Mouse (Mus musculus) cerebellum, adult 8-10 months (tissue): ENCODE data around the gene Gna12.
A peak's percentile ranks its signal among the peaks of the same experiment; 100 is the strongest.

ENCODE experiments used
- DNase-seq: peaks from one replicate; pipeline ENCODE4 v3.0.0; 2022

The Gna12 gene

DNA sequence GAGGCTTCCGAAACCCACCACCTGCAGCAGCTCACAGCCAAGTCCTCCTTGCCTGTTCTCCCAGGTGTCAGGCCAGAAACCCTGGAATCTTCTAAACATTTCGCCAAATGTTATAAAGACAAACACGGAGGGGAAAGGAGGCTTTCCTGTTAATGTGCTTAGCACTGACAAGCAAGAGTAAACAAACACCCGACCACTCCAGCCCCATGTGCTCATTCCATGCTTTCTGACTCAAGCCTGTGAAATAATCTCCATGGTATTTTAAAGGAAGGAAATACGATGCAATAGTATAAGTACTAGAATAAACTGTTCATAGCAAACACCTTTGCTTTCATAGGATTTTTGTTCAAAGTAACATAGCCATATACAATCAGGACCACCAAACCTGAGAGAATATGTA lies 38.0 kb downstream of the Gna12 start:
- DNase-seq = no peak

DNA sequence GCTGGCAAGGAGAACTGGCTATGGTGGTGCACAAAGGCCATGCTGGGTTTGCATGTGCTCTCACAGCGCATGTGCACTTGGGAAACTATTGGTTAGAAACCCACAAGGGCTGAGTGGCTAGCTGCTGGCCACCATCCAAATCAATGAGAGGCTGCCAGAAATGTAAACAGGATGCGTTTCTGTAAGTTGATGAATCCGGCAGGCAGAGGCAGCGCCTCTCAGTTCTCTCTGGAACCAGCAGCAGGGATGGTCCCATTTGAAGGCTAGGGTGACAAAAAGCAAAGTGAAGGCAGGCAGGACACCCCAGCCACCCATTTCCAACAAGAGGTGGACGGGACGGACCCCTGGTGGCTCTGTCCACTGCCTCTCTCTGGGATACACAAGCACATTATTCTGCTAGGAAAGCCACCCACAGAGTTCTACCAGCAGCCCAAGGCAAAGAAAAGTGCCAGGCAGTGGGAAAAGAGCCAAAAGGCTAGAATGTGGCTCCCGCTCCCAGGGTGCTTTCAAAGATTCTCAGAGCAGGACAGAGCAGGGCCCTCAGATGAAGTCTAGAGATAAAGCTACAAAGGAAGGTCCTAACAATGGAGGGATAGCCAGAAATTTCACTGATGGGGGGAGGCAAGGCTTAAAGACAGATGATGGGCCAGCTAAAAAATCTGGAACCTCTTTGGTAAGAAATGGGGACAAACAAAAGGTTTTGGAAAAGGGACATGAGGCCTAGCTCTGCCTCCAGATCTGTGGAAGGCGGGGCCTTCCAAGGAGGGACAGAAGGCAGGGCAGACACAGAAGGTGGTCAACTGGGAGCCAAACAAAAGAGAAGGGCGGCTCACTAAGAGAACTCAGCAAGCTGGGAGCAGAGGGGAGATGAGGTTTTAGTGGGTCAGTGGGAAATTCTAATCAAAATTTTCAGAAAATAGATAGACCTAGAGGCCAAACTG lies 39.0 kb downstream of the Gna12 start:
- DNase-seq = peak; percentile 40

DNA sequence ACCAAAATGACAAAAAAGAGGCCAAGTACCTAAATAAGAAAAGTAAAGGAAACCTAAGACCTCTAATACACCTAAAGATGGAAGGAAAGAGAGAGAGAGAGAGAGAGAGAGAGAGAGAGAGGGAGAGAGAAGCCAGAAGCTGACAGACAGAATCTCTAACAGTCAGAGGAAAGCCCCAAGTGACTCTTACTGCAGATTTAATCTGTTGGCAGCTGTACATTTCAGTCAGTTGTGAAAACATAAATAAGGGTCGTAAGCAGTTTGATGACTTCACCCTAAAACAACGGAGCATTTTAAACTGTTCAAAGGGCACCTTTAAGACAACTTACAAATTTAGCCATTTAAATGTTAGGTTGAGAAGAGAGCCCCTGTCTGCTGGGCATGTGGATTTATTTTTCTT lies 39.8 kb downstream of the Gna12 start:
- DNase-seq = no peak

DNA sequence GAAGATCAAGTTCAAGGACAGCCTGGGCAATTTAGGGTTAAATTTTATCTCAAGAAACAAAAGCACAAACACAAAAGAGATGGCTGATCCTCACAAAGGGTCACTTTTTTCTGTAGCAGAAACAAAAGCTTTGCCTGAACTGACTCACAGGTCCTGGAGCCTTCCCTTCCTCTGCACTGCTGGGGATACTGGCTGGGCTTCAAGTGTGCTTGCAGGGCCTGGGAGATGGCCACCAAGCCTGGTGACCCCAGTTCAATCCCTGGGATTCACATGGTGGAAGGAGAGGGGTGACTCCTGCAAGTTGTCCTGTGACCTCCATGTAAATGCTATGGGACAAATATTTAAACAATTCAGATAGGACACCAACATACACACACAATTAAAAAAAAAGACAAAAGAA lies 40.7 kb downstream of the Gna12 start:
- no peak for DNase-seq

DNA sequence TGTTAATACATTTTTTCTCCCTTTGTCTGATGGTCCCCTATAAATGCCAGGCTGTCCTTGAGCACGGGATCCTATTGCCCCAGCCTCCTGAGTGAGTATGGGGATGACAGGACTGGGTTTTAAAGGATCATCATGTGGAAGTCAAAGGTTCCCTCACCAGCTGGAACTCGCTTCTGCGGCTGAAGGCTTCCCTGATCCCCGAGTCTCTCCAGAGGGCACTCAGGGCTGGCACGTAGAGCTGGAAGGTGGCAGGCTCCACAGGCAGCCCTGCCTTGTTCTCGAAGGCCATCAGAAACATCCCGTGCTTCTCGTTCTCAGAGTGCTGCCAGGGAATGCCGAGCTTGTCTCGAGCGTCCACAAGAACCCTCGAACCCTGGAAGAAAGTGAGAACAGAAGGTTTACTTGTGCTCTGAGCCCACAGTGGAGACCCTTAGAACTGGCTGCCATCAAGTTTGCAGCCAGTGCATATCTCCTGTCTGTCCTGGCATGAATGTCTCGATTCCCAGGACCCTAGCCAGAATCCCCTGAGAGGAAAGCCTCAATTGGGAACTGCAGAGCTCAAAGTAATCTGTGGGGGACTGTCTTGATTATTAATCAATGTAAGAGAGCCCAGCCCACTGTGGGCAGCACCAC lies 44.9 kb downstream of the Gna12 start:
- DNase-seq = no peak

DNA sequence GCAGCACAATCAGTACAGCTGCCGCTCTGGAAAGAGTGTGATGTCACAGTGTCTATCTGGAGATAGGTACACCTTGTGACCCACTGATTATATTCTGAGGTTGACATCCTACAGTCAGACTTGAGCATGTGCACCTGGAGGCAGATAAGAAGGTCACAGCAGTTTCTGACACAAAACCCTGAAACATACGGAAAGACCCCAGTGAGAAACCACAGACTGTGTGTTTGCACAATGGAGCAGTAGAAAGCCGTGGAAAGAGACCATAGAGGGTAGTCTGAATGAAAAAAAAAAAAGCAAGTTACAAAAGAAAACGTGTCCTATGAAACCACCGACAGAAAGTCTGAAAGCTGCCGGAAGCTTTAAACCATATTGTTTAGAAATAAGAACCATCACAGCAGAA lies 45.9 kb downstream of the Gna12 start:
- DNase-seq = no peak

DNA sequence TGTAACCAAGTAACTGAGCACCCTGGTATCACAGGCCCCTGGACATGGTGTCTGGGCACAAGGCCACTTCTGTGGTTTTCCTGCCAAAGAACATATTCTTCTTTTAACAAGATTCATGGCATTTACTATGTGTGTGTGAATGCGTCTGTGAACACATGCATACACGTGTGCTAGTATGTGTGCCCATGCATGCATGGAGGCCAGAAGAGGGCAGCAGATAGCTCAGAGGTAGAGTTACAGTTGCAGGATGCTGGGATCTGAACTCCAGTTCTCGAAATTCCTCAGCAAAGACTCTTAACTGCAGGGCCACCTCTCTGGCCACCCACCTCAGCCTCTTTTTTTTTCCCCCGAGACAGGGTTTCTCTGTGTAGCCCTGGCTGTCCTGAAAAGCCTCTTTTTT lies 46.7 kb downstream of the Gna12 start:
- DNase-seq = no peak

DNA sequence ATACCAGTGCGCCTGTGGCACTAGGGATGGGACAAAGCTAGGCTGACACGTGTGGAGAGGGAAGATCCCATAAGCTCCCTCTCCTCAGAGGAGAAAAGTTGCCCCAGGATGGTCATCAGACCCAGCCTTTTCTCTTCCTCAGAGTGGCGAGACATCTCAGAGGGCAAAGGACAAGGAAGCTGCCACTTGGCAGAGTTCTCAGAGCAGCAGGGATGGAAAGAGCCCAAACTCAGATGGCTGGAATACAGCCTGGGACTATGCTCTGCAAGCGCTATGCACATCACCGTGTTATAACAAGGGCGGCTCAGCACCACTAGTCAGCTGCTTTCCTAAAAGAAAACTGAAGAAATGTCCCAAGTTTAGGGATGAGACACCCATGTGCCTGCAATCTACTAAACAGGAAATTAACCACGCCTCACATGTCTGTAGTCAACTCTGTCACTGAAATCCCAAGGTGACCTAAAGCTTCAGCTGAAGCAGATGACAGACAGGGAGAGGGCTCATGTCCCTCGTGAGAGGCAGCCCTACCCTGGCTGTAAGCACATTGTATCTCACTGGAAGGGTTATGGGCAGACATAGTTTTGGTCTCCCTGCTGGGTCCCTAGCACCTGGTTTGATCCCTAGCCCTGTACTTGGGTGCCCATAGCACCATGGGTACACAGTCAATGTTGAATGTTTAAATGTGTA lies 48.2 kb downstream of the Gna12 start:
- DNase-seq = no peak

DNA sequence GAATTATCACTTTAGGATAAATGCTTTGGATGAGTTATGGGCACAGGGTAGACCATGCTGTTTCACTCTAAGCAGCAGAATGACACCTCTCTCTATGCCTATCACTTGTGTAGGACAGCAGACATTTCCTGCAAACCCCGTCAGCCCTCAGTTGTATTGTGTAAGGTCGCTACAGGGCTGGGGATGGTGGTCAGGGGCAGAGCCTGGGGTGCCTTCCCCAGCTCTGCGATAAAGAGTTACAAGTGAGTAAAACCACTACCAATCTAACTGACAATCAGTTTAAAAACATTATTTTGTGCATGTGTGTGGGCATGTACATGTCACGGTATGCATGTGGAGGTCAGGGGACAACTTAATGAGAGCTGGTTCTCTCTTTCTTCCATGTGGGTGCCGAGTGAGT lies 49.1 kb downstream of the Gna12 start:
- no peak for DNase-seq

DNA sequence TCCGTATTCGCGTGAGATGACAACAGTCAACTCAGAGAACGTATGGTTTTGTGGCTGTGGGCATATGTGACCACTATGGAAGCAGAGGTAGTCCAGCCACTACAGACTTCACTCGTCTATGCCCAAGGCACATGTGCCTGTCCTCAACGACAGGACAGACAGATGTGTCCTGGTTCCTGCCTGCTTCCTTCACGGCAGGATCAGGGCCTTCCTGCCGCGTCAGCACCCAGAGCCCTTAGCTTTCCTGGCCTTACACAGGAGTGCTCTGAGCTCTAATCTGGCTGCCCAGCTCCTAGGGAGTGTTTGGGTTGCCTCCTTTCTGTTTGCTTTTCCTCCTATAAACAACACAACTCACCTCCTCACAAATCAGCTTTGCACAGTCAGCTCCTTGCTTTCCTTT lies 53.3 kb downstream of the Gna12 start:
- no peak for DNase-seq

DNA sequence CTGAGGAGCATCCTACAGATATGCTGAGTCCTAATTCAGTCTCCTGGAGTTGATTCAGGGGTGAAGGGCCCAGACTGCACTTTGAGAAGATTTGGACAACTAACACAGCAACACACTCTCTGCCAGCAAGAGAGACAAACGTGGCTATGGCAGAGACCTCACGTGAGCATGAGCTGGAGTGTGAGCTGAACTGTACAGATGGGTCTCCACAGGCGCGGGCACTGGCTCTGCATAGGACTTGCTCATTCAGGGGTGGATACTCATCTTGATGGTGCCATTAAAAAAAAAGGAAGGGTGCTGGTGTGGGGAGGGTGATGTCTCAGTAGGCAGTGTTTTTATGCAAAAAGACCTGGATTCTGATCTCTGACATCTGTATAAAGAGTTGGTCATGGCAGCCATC lies 55.1 kb downstream of the Gna12 start:
- no peak for DNase-seq

DNA sequence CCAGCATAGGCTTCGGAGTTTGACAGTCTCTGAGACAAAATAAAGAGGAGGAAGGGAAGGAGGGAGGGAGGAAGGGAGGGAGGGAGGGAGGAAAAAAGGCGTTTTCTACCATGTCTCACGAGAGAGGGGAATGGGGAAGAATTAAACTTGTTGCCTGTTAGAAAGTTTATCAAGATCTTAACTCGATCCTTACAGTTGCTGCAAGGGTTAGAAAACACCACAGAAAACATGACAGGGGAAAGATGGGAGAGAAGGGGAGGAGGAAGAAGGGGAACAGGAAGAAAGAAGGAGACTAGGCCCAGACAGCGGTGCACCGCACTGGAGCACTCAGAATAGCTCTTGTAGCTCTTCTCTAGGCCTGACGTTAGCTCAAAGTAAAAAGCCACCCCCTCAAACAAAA lies 58.1 kb downstream of the Gna12 start:
- no peak for DNase-seq

DNA sequence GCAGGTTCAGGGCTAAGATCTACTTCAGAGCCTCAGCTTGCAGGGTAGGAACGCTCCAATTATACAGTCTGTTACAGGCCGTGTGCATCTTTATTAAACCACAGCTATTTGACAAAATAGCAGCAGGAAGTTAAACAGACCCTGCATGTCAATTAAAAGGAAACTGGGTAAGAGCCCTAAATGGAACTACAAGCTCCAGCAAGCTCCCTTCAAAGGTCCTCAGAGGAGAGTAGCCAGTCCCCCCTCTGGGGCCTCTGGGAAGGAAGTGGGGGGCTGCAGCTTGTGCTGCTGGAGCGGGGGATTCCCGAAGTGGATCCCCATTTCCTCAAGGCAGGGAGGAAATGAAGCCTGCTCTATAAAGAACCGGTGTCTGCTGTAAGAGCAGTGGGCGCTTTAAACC lies 58.6 kb downstream of the Gna12 start:
- no peak for DNase-seq

DNA sequence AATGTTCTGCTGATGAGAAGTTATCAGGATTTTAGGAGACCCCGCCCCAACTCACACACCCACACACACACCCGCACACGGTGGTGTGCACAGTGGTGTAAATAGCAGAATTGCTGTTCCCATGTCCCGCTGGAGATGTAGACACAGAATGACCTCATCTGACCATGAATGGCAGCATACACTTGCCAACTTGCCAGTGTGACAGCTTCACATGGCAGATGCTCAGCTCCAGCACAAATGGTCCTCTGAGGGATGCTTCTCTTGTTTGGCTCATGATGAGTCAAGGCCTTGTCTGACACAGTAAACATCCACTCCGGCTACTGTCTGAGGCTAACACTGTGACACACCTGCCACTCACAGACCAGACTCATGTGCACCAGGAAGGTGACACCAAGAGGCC lies 61.9 kb downstream of the Gna12 start:
- peak; percentile 51 for DNase-seq

DNA sequence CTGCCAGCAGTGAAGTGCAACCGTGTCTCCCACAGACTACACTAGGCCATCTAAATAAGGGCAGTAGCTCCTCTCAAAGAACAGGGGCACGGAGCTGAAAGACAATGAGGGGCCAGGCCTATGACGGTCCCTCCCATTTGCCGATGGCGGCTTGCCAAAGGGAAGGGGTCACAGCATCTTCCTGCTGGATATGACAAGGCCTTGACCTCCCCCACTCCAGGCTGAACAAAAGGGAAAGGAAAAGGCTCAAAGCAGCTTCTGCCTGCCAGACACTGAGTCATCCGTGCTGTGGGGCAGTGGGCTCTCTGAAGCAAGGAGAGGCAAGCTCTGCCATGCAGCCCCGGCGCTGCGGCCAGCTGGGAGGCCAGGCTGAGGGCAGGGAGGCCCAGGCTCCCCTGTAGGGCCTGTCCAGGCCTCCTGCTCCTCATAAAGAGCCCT lies 62.5 kb downstream of the Gna12 start:
- peak; percentile 26 for DNase-seq

DNA sequence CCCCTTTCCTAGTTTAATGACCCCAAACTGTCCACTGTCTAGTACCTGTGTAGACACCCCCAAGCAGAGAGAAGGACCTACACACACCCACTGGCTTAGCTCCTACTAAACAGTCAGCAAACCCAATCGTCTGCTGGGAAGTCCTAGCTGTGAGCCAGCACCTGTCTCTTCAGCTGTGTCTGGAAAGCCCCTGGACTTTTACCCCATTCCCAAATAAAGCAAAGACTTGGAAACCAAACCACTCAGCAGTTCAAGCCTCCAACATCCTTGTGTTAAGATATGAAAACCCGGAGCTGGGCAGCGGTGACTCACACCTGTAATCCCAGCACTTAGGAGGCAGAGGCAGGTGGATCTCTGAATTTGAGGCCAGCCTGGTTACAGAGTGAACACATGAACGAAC lies 63.7 kb downstream of the Gna12 start:
- no peak for DNase-seq

DNA sequence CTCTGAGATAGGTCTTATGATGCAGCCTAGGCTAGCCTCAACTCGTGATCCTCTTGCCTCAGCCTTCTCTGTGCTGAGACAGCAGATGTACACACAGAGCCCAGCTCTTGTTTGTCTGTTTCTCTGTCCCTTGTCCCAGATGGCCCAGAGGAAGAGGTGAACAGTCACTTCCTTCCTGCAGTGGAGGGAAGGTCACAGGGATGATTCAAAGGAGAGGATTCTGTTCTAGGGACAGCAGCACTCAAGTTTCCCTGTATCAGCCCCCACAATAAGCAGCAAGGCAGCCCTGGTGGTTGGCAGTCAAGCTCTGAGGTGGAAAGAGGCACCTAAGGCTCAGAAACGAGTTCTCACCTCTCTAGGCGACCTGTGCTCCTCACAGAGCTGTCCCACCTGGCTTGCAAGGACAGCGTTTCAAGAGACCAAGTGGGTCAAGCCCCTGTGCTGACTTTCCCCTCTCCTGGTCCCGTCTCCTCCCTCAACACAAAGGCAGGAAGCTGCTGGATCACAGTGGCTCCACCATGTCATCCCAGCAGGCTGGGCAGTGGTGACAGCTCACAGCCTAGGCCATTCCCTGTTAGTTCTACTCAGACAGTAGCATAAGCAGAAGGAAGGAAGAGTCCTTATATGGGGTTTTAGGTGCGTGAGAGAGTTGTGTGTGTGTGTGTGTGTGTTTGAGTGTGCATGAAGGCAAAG lies 65.2 kb downstream of the Gna12 start:
- no peak for DNase-seq

DNA sequence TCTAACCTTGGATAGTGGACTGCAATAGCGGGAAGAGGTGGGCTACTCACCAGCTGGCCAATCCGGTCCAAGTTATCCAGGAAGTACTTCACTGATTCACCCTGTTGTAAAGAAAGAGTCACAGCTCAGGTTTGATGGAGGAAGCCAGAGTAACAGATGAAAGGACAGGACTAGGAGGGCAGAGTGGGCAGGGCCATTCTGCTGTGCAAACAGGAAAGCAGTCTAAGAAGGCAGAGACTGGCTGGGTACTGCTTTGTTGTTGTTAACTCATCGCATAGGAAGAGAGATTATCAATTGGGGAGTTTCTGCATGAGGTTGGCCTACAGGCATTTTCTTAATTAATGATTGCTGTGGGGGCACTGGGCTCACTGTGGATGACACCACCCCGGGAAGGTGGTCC lies 67.7 kb downstream of the Gna12 start:
- DNase-seq = no peak

DNA sequence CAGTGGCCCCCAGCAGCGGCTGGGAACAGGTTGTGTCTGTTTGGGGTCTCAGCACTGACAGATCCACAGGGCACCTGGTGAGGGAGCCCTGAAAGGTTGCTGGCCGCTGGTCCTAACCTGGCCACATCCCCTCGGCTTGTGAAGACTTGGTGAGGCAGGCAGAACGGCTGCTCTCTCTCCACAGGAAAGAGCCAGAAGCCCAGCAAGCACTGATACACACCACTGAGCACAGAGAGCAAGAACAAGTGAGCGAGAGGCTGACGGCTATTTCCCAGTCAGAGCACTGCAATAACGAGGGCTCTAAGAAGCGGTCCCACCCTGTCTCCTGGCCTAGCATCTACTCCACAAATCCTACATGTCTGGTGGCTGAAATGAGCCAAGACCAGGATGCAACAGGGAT lies 71.4 kb downstream of the Gna12 start:
- DNase-seq = no peak

DNA sequence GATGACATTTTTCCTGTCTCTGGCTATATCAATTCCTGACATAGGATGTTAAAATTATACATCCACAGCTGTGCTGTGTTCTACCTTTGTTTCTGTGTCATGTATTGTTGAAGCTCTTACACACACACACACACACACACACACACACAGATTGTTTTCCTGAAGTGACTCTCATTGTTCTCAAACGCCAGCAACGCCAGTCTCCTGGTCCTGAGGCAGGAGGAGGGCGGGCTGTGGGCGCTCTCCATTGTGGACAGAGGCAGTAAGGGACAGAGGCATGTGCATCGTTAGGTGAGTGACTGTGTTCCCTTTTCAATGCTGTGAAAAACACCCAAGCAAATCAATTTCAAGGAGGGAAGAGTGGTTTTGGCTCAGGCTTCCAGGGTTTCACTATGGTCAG lies 77.0 kb downstream of the Gna12 start:
- no peak for DNase-seq

DNA sequence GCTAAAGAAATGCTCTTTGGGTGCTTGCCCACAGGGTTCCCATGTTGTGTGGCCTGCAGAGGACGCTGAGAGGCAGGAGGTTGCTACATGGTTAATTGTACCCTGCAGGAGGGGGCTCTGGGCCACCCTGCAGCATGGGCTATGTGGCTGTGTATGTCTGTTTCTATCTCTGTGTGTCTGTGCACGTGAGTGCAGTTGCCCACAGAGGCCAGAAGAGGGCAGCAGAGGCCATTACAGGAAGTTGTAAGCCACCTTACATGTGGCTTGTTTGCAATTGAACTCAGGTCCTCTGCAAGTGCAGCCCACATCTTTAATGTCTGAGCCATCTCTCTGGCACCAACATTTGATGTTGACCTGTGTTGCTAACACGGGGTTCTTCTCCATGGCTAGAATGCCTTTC lies 77.6 kb downstream of the Gna12 start:
- DNase-seq = no peak

DNA sequence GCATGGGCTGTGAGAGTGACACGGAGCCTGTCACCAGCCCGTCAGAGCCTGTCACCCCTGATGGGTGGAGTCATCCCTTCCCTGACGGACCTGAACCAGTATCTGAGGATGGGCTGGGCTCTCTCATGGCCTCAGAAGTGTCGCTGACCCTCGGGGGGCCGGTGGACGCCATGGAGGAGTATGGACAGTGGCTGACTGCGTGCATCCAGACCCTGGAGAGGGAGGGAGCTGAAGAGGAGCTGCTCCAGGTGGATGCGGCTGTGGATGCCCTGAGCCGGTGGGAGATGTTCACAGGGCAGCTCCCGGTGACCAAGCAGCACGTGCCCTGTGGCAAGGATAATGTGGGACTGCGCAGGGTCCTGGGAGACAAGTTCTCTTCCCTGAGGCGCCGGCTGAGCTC lies 78.2 kb downstream of the Gna12 start:
- no peak for DNase-seq

DNA sequence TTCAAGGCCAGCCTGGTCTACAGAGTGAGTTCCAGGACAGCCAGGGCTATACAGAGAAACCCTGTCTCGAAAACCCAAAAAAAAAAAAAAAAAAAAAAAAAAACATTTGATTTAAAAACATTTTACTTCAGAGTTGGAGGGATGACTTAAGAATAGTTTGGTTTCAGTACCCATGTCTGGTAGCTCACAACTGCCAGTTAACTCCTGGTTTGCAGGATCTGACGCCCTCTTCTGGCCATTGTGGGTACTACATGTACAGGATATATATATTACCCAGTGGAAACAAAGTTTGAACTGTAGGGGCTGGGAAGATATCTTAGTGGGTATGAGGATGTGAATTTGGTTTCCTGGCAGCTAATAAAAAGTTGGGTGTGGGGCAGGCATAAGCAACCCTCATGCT lies 79.3 kb downstream of the Gna12 start:
- no peak for DNase-seq
